ENCODE assay signal across 15 mouse cellular contexts in genomic region chr6:120652666-120653065, GRCm38 (mm10). TPM values are rescaled to one million over a fixed set of nuclear protein-coding genes. Genes with fewer than 3 reads are reported as not detected.
"Had no signal": no experiment of that assay in that cellular context is flagged by ENCODE, and none has a peak within 500 bp of the region (broad histone marks: within the 10 kb centered on the region; RNA-seq: fewer than 3 reads in every experiment).

No protein-coding gene starts in this region.

- H3K27ac ChIP-seq: macrophage; midbrain, embryonic 13.5 days; midbrain, embryonic 15.5 days; neural tube, embryonic 12.5 days; stomach, embryonic 15.5 days; stomach, postnatal 0 days had no signal

- H3K36me3 ChIP-seq: midbrain, embryonic 13.5 days; midbrain, embryonic 15.5 days; neural tube, embryonic 12.5 days; stomach, embryonic 15.5 days had no signal

- H3K27me3 ChIP-seq: midbrain, embryonic 13.5 days; midbrain, embryonic 15.5 days; neural tube, embryonic 12.5 days; stomach, embryonic 15.5 days had no signal

- H3K9me3 ChIP-seq: midbrain, embryonic 13.5 days; midbrain, embryonic 15.5 days; neural tube, embryonic 12.5 days; stomach, embryonic 15.5 days had no signal

- H3K4me3 ChIP-seq: megakaryocyte, embryonic 14.5 days; midbrain, embryonic 13.5 days; midbrain, embryonic 15.5 days; neural tube, embryonic 12.5 days; stomach, embryonic 15.5 days had no signal

- H3K4me1 ChIP-seq: megakaryocyte, embryonic 14.5 days; midbrain, embryonic 15.5 days; neural tube, embryonic 12.5 days; stomach, embryonic 15.5 days had no signal

- H3K4me2 ChIP-seq: lung, embryonic 14.5 days; midbrain, embryonic 13.5 days; midbrain, embryonic 15.5 days; neural tube, embryonic 12.5 days; stomach, embryonic 15.5 days had no signal

- DNase-seq: lung, adult 18-20 months; lung, embryonic 14.5 days; lung, postnatal 14 days; lung, postnatal 36 days; right cerebral cortex, postnatal 14 days; thymus, adult 2 months; thymus, postnatal 25 days; thymus, postnatal 4 days had no signal

- ATAC-seq: midbrain, embryonic 13.5 days; midbrain, embryonic 15.5 days had no signal

- H3K9ac ChIP-seq: lung, embryonic 14.5 days; midbrain, embryonic 13.5 days; midbrain, embryonic 15.5 days; neural tube, embryonic 12.5 days; stomach, embryonic 15.5 days had no signal

RNA-seq across cellular contexts. Expression of gene Cecr2, which starts 13.5 kb away (rescaled TPM):
- polyA plus RNA-seq: macrophage had no signal
